Mouse (Mus musculus): ENCODE measurements around the gene Prss43. TPM values are rescaled to one million over a fixed set of nuclear protein-coding genes. Genes with fewer than 3 reads are reported as not detected.

Prss43 gene
- total RNA-seq, 2 experiments from 2014 or later: 0.30 to 0.52 TPM

Other genes with a start within 250 kb of the Prss43 start
- gene Nradd, start 202.2 kb upstream of the Prss43 start, total RNA-seq (2021): 1 to 10 TPM; 1.6 to 1.9 TPM
- gene Nbeal2, start 172.5 kb upstream of the Prss43 start, total RNA-seq (2021): 10 to 100 TPM in 1 of 2 experiments, 1 to 10 TPM in 1; 8.4 to 12.9 TPM
- gene Ccdc12, start 170.2 kb upstream of the Prss43 start, total RNA-seq (2021): 10 to 100 TPM; 51.2 to 57.6 TPM
- gene Myl3, start 84.8 kb upstream of the Prss43 start, total RNA-seq (2021): under 1 TPM in 1 of 2 experiments, not detected in 1; 0.39 TPM
- gene Pth1r, start 79.5 kb upstream of the Prss43 start, total RNA-seq (2021): 1 to 10 TPM; 5.5 to 6.4 TPM
- not detected for gene Prss42, start 28.5 kb upstream of the Prss43 start, total RNA-seq (2021)
- gene Prss44, start 12.7 kb upstream of the Prss43 start, total RNA-seq (2021): not detected
- under 1 TPM; 0.44 to 0.61 TPM for gene Prss45, start 7.9 kb downstream of the Prss43 start, total RNA-seq (2021)
- under 1 TPM in 1 of 2 experiments, not detected in 1; 0.22 TPM for gene Prss46, start 17.8 kb downstream of the Prss43 start, total RNA-seq (2021)
- gene Prss50, start 31.3 kb downstream of the Prss43 start, total RNA-seq (2021): under 1 TPM; 0.54 to 0.80 TPM
- 10 to 100 TPM in 1 of 2 experiments, 1 to 10 TPM in 1; 8.6 to 17.6 TPM for gene Als2cl, start 53.2 kb downstream of the Prss43 start, total RNA-seq (2021)
- gene Tmie, start 53.4 kb downstream of the Prss43 start, total RNA-seq (2021): 1 to 10 TPM; 1.5 to 1.7 TPM
- gene Fam240a, start 90.2 kb downstream of the Prss43 start, total RNA-seq (2021): not detected
- gene Tdgf1, start 119.5 kb downstream of the Prss43 start, total RNA-seq (2021): under 1 TPM; 0.23 to 0.66 TPM
- 1 to 10 TPM; 1.8 to 2.3 TPM for gene Lrrc2, start 124.9 kb downstream of the Prss43 start, total RNA-seq (2021)
- under 1 TPM; 0.10 to 0.26 TPM for gene Rtp3, start 163.9 kb downstream of the Prss43 start, total RNA-seq (2021)
- gene Ltf, start 192.6 kb downstream of the Prss43 start, total RNA-seq (2021): under 1 TPM in 1 of 2 experiments, not detected in 1; 0.34 TPM
- gene Ccrl2, start 230.8 kb downstream of the Prss43 start, total RNA-seq (2021): 1 to 10 TPM in 1 of 2 experiments, under 1 TPM in 1; 0.89 to 1.0 TPM